Mouse (Mus musculus): ENCODE results near the gene Pgpep1l. TPM values are rescaled to one million over a fixed set of nuclear protein-coding genes. Genes with fewer than 3 reads are reported as not detected.

Gene Pgpep1l
- polyA plus RNA-seq, 1 experiment from 2014 or later: not detected

Other genes with a start within 250 kb of the Pgpep1l start
- 0.80 and 1.2 TPM in 2 replicates for gene Fam169b, start 9.6 kb upstream of the Pgpep1l start, polyA plus RNA-seq (2016; fragmentation: Nextera tagmentation; extraction: Ambion mirVana)